Mouse (Mus musculus) liver, adult 2 months (tissue): ENCODE data around the gene Gm364.

ENCODE experiments used
- CTCF ChIP-seq: fragments of 200-500 bp; IDR thresholded peaks from 2 replicates; pipeline ENCODE4 v1.5.1; 2011; ENCODE audit warnings: low read depth, low read length, control low read depth
- POLR2A ChIP-seq: fragments of 200-500 bp; IDR thresholded peaks from 2 replicates; pipeline ENCODE4 v1.6.1; 2011; ENCODE audit warnings: low read length, control low read depth; ENCODE audit not compliant: insufficient read depth; ENCODE audit errors: extremely low read depth

DNA sequence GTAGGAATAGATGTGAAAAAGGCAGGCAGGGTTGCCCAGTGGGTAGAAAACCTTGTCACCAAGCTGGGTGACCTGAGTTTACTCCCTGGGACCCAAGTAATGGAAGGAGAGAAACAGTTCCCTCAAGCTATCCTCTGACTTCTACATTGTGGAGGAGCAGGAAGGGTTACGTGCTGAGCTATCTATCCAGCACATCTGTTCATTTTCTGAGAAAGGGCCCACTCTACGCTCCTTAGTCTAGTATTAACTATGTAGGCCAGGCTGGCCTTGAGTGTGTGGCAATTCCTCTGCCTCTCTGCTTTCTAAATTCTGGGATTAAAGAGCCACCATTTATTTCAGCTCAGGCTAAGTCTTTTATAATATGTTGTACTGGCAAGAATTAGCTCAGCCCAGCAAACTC, 35.4 kb upstream of the Gm364 start:
- TF ChIP-seq POLR2A (no peak), CTCF (no peak)
